Mouse (Mus musculus) bone marrow, adult 2 months (tissue): Measurements from ENCODE around the gene Plscr3.

Experiments used
- CTCF ChIP-seq: fragments of 200-500 bp; IDR thresholded peaks from 2 replicates; pipeline ENCODE4 v1.5.1; 2011; ENCODE audit warnings: low read length, control low read depth; ENCODE audit not compliant: control insufficient read depth, insufficient read depth
- POLR2A ChIP-seq: fragments of 200-500 bp; IDR thresholded peaks from 2 replicates; pipeline ENCODE4 v1.6.1; 2011; ENCODE audit warnings: low read depth, mild to moderate bottlenecking, control low read depth, low read length, borderline replicate concordance; ENCODE audit not compliant: control insufficient read depth

DNA sequence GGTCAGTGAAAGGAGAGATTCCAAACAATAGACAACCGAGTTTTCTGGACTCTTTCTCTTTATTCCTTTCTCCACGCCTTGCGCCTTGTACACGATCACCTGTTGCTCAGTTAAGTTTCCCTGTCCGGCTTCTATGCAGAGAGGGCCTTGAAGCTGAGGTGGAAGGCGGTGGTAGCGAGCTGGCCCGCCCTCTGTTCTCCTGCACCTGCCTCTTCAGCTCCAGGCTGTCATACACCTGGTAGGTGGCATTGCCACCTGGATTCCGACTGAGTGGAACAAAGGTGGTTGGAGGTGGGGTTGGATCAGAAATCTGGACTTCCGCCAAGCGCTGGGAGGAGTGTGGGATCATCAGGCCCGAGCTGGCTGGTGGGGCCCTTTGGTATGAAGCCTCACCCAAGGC is 29.7 kb upstream of the Plscr3 start:
- TF ChIP-seq CTCF (no peak), POLR2A (no peak)
